Mouse (Mus musculus): ENCODE measurements around the gene Arl14ep. TPM values are rescaled to one million over a fixed set of nuclear protein-coding genes. Genes with fewer than 3 reads are reported as not detected.

Gene Arl14ep
- 51.5 and 53.8 TPM in 2 replicates for polyA plus RNA-seq (2011; ENCODE audit: insufficient read depth, insufficient read length, low read depth, missing spikeins)

DNA sequence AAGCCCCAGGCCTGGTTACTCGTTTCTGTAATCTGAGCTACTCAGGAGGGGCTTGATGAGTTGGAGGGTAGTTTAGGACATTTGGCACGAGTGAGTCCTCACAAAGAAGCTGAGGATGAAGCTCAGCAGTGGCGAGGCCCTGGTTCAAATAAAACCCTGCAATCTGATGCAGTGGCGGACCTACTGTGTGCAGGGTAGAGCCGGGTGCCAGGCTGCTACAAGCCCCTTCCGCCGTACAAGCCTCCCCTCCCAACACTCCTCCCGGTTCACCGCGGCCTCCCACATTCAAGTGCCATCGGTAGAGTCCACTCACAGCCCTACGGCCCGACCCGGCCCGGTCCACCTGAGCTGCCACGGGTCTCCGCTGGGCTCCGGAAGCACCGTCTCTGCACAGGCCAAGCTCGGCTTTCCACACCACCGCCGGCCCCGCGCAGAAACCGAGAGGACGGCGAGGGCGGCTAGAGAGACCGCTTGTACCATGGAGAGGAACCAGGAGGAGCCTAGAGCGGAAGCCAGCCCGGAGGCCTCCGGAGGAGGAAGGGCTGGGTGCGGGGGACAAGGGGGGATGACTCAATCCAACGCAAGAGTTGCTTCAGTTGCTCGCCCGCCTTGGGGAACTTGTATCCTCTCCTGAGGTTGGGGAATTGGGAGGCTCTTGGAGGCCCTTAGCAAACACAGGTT, at the start of gene Arl14ep:
Arl14ep (minus strand) TSS at position 466 of the 681 bp plus-strand sequence.
- TF ChIP-seq EP300 (IDR thresholded peaks at IDR 0.05; ENCODE audit: insufficient read depth, low read depth, low read length), result peak; percentile 73; the same call in 1 of the 2 replicates
- TF ChIP-seq CTCF (IDR thresholded peaks at IDR 0.05; ENCODE audit: low read depth, low read length), result no peak
- Histone ChIP-seq H3K27ac (ENCODE audit: insufficient read depth, low read length) (peak within 1 kb of the TSS; percentile 81), H3K9me3 (replicated peaks; ENCODE audit: control insufficient read depth, insufficient read depth, low read length, poor library complexity, severe bottlenecking) (no peaks in the 10 kb centered on the region), H3K9ac (ENCODE audit: low read depth, poor library complexity, severe bottlenecking) (peak within 1 kb of the TSS; percentile 90), H3K4me3 (ENCODE audit: low read depth, low read length) (peak within 1 kb of the TSS; percentile 82), H3K36me3 (ENCODE audit: control insufficient read depth, insufficient read depth, low read length, poor library complexity, severe bottlenecking) (peaks cover 7% of the 10 kb centered on the region), H3K27me3 (ENCODE audit: control insufficient read depth, insufficient read depth, low read length, poor library complexity, severe bottlenecking) (no peaks in the 10 kb centered on the region), H3K4me1 (ENCODE audit: control insufficient read depth, insufficient read depth, low read length) (no peaks in the 10 kb centered on the region)

DNA sequence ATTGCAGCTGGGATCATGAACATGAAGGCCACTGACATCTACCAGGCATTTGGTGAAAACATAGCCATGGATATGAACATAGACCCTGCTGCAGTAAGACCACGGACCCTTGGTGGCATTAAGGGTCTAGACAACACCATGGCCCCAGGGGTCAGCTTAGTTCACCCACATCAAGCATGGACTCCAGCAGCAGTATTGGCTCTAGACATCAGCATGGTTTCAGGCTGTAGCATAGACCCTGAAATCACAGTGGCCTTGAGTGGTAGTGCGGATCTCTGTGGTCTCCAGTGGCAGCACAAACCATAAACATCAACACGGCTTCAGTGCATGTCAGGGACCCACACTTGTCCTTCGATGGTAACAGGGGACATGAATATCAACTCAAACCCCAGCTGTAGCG, 48.5 kb upstream of the Arl14ep start:
- TF ChIP-seq CTCF (IDR thresholded peaks at IDR 0.05; ENCODE audit: low read depth, low read length) (no peak), EP300 (IDR thresholded peaks at IDR 0.05; ENCODE audit: insufficient read depth, low read depth, low read length) (no peak), POLR2A (IDR thresholded peaks at IDR 0.05; ENCODE audit: insufficient read depth, low read length) (no peak)
- Histone ChIP-seq H3K27ac (ENCODE audit: insufficient read depth, low read length) (no peak overlapping the region), H3K9ac (ENCODE audit: low read depth, poor library complexity, severe bottlenecking) (no peak overlapping the region), H3K4me3 (ENCODE audit: low read depth, low read length) (no peak overlapping the region), H3K36me3 (ENCODE audit: control insufficient read depth, insufficient read depth, low read length, poor library complexity, severe bottlenecking) (no peaks in the 10 kb centered on the region), H3K9me3 (replicated peaks; ENCODE audit: control insufficient read depth, insufficient read depth, low read length, poor library complexity, severe bottlenecking) (no peaks in the 10 kb centered on the region), H3K27me3 (ENCODE audit: control insufficient read depth, insufficient read depth, low read length, poor library complexity, severe bottlenecking) (no peaks in the 10 kb centered on the region), H3K4me1 (ENCODE audit: control insufficient read depth, insufficient read depth, low read length) (no peaks in the 10 kb centered on the region)

DNA sequence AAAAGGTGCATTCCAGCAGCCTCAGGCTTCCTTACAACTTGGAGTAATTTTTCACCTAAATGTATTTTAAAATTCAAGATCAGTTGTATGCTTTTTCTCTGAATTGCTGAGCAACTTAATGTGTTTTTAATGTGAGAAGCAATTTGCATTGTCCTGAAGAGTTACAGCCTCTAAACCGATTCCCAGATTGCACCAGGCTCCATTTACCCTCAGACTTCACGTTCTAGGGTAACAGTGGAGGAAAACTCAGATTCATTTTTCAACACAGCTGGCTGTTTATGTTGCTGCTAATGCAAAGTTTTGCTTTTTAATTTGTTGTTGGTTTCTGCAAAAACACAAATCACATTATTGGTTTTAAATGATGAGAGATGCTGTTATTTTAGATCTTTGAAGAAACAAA, 45.1 kb upstream of the Arl14ep start:
- Histone ChIP-seq H3K9me3 (replicated peaks; ENCODE audit: control insufficient read depth, insufficient read depth, low read length, poor library complexity, severe bottlenecking) (no peaks in the 10 kb centered on the region), H3K9ac (ENCODE audit: low read depth, poor library complexity, severe bottlenecking) (no peak overlapping the region), H3K27ac (ENCODE audit: insufficient read depth, low read length) (no peak overlapping the region), H3K27me3 (ENCODE audit: control insufficient read depth, insufficient read depth, low read length, poor library complexity, severe bottlenecking) (no peaks in the 10 kb centered on the region), H3K4me3 (ENCODE audit: low read depth, low read length) (no peak overlapping the region), H3K36me3 (ENCODE audit: control insufficient read depth, insufficient read depth, low read length, poor library complexity, severe bottlenecking) (no peaks in the 10 kb centered on the region), H3K4me1 (ENCODE audit: control insufficient read depth, insufficient read depth, low read length) (no peaks in the 10 kb centered on the region)
- TF ChIP-seq EP300 (IDR thresholded peaks at IDR 0.05; ENCODE audit: insufficient read depth, low read depth, low read length) (no peak), CTCF (IDR thresholded peaks at IDR 0.05; ENCODE audit: low read depth, low read length) (no peak), POLR2A (IDR thresholded peaks at IDR 0.05; ENCODE audit: insufficient read depth, low read length) (no peak)

- Histone ChIP-seq H3K9ac (ENCODE audit: low read depth, poor library complexity, severe bottlenecking) (no peak overlapping the region), H3K27me3 (ENCODE audit: control insufficient read depth, insufficient read depth, low read length, poor library complexity, severe bottlenecking) (no peaks in the 10 kb centered on the region; the same call in 1 of the 2 replicates), H3K9me3 (replicated peaks; ENCODE audit: control insufficient read depth, insufficient read depth, low read length, poor library complexity, severe bottlenecking) (no peaks in the 10 kb centered on the region), H3K4me3 (ENCODE audit: low read depth, low read length) (no peak overlapping the region), H3K27ac (ENCODE audit: insufficient read depth, low read length) (no peak overlapping the region), H3K4me1 (ENCODE audit: control insufficient read depth, insufficient read depth, low read length) (no peaks in the 10 kb centered on the region), H3K36me3 (ENCODE audit: control insufficient read depth, insufficient read depth, low read length, poor library complexity, severe bottlenecking) (no peaks in the 10 kb centered on the region)
- TF ChIP-seq CTCF (IDR thresholded peaks at IDR 0.05; ENCODE audit: low read depth, low read length) (no peak), POLR2A (IDR thresholded peaks at IDR 0.05; ENCODE audit: insufficient read depth, low read length) (no peak), EP300 (IDR thresholded peaks at IDR 0.05; ENCODE audit: insufficient read depth, low read depth, low read length) (no peak)
These were observed 38.9 kb upstream of the Arl14ep start for GRCm38 (mm10) chr2:107013161-107013560.

DNA sequence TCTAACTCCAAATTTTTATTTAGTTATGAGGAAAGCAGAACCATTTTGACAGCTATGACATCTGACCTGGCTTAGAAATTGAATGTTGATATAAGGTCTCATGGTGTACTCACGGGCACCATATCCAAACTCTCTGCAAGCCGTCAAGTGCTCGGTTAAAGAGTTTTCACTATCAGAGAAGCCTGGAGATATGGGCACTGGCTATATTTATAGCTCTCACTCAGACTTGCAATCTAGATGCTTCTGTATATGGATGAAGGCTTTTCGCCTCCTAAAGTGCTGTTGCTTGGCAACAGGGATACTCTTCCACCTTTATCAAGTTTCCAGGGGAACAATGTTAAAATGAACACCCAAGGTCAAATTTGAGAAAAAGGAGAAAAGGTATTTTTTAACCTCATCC, 38.1 kb upstream of the Arl14ep start:
- H3K27me3 ChIP-seq (ENCODE audit: control insufficient read depth, insufficient read depth, low read length, poor library complexity, severe bottlenecking), result no peaks in the 10 kb centered on the region; the same call in 1 of the 2 replicates
- no peak overlapping the region for H3K4me3 ChIP-seq (ENCODE audit: low read depth, low read length)
- no peak overlapping the region for H3K27ac ChIP-seq (ENCODE audit: insufficient read depth, low read length)
- no peaks in the 10 kb centered on the region for H3K36me3 ChIP-seq (ENCODE audit: control insufficient read depth, insufficient read depth, low read length, poor library complexity, severe bottlenecking)
- no peak overlapping the region for H3K9ac ChIP-seq (ENCODE audit: low read depth, poor library complexity, severe bottlenecking)
- H3K4me1 ChIP-seq (ENCODE audit: control insufficient read depth, insufficient read depth, low read length), result no peaks in the 10 kb centered on the region
- no peak for TF ChIP-seq EP300 (IDR thresholded peaks at IDR 0.05; ENCODE audit: insufficient read depth, low read depth, low read length)
- TF ChIP-seq POLR2A (IDR thresholded peaks at IDR 0.05; ENCODE audit: insufficient read depth, low read length), result no peak
- TF ChIP-seq CTCF (IDR thresholded peaks at IDR 0.05; ENCODE audit: low read depth, low read length), result no peak
- H3K9me3 ChIP-seq (replicated peaks; ENCODE audit: control insufficient read depth, insufficient read depth, low read length, poor library complexity, severe bottlenecking), result no peaks in the 10 kb centered on the region

- Histone ChIP-seq H3K9me3 (replicated peaks; ENCODE audit: control insufficient read depth, insufficient read depth, low read length, poor library complexity, severe bottlenecking) (no peaks in the 10 kb centered on the region), H3K9ac (ENCODE audit: low read depth, poor library complexity, severe bottlenecking) (no peak overlapping the region), H3K36me3 (ENCODE audit: control insufficient read depth, insufficient read depth, low read length, poor library complexity, severe bottlenecking) (no peaks in the 10 kb centered on the region), H3K4me3 (ENCODE audit: low read depth, low read length) (no peak overlapping the region), H3K27me3 (ENCODE audit: control insufficient read depth, insufficient read depth, low read length, poor library complexity, severe bottlenecking) (no peaks in the 10 kb centered on the region; the same call in 1 of the 2 replicates), H3K4me1 (ENCODE audit: control insufficient read depth, insufficient read depth, low read length) (no peaks in the 10 kb centered on the region), H3K27ac (ENCODE audit: insufficient read depth, low read length) (no peak overlapping the region)
- no peak for TF ChIP-seq CTCF (IDR thresholded peaks at IDR 0.05; ENCODE audit: low read depth, low read length)
- TF ChIP-seq EP300 (IDR thresholded peaks at IDR 0.05; ENCODE audit: insufficient read depth, low read depth, low read length), result no peak
- no peak for TF ChIP-seq POLR2A (IDR thresholded peaks at IDR 0.05; ENCODE audit: insufficient read depth, low read length)
These were observed 35.9 kb upstream of the Arl14ep start for GRCm38 (mm10) chr2:107010160-107010559.
